Mouse (Mus musculus) thymus, adult 2 months (tissue): ENCODE results near the gene Cog5.

Experiments used
- CTCF ChIP-seq: fragments of 200-500 bp; IDR thresholded peaks from 2 replicates; pipeline ENCODE4 v1.5.1; 2012; ENCODE audit warnings: mild to moderate bottlenecking, control low read depth, low read length, moderate library complexity, borderline replicate concordance; ENCODE audit not compliant: control insufficient read depth, poor library complexity, insufficient read depth; ENCODE audit errors: extremely low read depth
- POLR2A ChIP-seq: fragments of 200-500 bp; IDR thresholded peaks from 2 replicates; pipeline ENCODE4 v1.6.1; 2012; ENCODE audit warnings: mild to moderate bottlenecking, low read length, control low read depth, moderate library complexity; ENCODE audit not compliant: control insufficient read depth, poor library complexity, insufficient read depth; ENCODE audit errors: extremely low read depth

DNA sequence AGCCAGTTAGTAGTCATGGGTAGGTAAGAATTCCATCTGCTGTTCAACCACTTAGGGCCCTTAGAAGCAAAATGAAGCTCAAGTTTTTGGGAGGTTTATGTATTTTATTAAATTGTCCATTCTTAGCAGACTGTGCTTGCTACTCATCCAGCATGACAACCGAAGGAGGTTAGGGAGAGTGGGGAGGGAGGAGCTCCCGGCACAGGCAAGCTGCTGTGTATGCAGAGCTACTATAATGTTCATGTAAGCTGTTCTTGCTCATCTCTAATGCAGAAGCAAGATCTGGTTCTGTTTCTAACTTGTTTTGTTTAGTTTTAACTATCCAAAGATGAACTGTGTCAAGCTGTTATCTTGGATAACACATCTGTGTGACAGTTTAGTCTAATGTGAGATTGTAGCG, 199.4 kb downstream of the Cog5 start:
- no peak for TF ChIP-seq POLR2A
- no peak for TF ChIP-seq CTCF
